Mouse (Mus musculus) intestine, postnatal 0 days (tissue): ENCODE measurements around the gene 2310046K23Rik. TPM values are rescaled to one million over a fixed set of nuclear protein-coding genes. Genes with fewer than 3 reads are reported as not detected.

Source experiments
- ATAC-seq: fragments of 200-750 bp; cut with Nextera tagmentation; 2 replicates; pipeline ENCODE4 v1.8.0; 2017; ENCODE audit warnings: mild to moderate bottlenecking, moderate TSS enrichment, moderate library complexity
- H3K27ac ChIP-seq: fragments of 300-500 bp; sonication (generic); 2 replicates; pipeline ENCODE4 v1.5.1; 2014; ENCODE audit warnings: mild to moderate bottlenecking, low read depth, low read length, moderate library complexity
- H3K27me3 ChIP-seq: fragments of 300-500 bp; sonication (generic); replicated peaks from 2 replicates; pipeline ENCODE4 v1.6.1; 2014; ENCODE audit warnings: low read length, mixed read lengths; ENCODE audit not compliant: control insufficient read depth, insufficient read depth
- H3K36me3 ChIP-seq: fragments of 300-500 bp; sonication (generic); 2 replicates; pipeline ENCODE4 v1.6.1; 2014; ENCODE audit warnings: mild to moderate bottlenecking, moderate library complexity; ENCODE audit not compliant: control insufficient read depth, insufficient read depth
- H3K4me1 ChIP-seq: fragments of 300-500 bp; sonication (generic); replicated peaks from 2 replicates; pipeline ENCODE4 v1.6.1; 2014; ENCODE audit warnings: antibody characterized with exemption, low read length, mixed read lengths; ENCODE audit not compliant: control insufficient read depth, insufficient read depth
- H3K4me2 ChIP-seq: fragments of 300-500 bp; sonication (generic); replicated peaks from 2 replicates; pipeline ENCODE4 v1.6.1; 2014; ENCODE audit warnings: low read depth, mild to moderate bottlenecking, moderate library complexity
- H3K4me3 ChIP-seq: fragments of 300-500 bp; sonication (generic); 2 replicates; pipeline ENCODE4 v1.5.1; 2014; ENCODE audit warnings: low read depth, low read length
- H3K9ac ChIP-seq: fragments of 300-500 bp; sonication (generic); 2 replicates; pipeline ENCODE4 v1.6.1; 2014; ENCODE audit warnings: mild to moderate bottlenecking, low read depth, low read length
- H3K9me3 ChIP-seq: fragments of 300-500 bp; sonication (generic); 2 replicates; pipeline ENCODE4 v1.6.1; 2016; ENCODE audit warnings: mixed run types; ENCODE audit not compliant: control insufficient read depth
- CTCF ChIP-seq: sonication (generic); IDR thresholded peaks from 2 replicates; pipeline ENCODE4 v1.5.1; 2016; ENCODE audit warnings: low read depth, mild to moderate bottlenecking, control low read depth, antibody characterized with exemption, moderate library complexity
- WGBS: fragments of 180-500 bp; shearing (Covaris S2); extraction: QIAGEN DNeasy Blood & Tissue Kit; methylation state at CpG from one replicate; pipeline ENCODE4 v1.1.7; 2014; 5-methylcytosine and 5-hydroxymethylcytosine counted together
- polyA plus RNA-seq: library from polyadenylated mRNA; unstranded; fragments of >200 nt; fragmentation: Nextera tagmentation; extraction: Ambion mirVana; gene quantifications from 2 replicates; pipeline ENCODE4 v1.2.1, GENCODE M21; 2015

Gene 2310046K23Rik
- polyA plus RNA-seq, 1 experiment from 2014 or later: not detected

- Histone ChIP-seq H3K27me3 (no peaks in the 10 kb centered on the region), H3K27ac (no peak overlapping the region), H3K4me3 (no peak overlapping the region), H3K36me3 (no peaks in the 10 kb centered on the region), H3K9me3 (no peaks in the 10 kb centered on the region), H3K4me1 (no peaks in the 10 kb centered on the region), H3K9ac (no peak overlapping the region), H3K4me2 (no peak overlapping the region)
- 19% methylated on average over 1 of the region's 1 CpGs for WGBS
- ATAC-seq: no peak
- TF ChIP-seq CTCF: no peak
These were observed 48.0 kb downstream of the 2310046K23Rik start for GRCm38 (mm10) chr3:92486307-92486706.

- Histone ChIP-seq H3K36me3 (no peaks in the 10 kb centered on the region), H3K27me3 (no peaks in the 10 kb centered on the region), H3K4me3 (no peak within 1 kb of the TSS), H3K9ac (no peak within 1 kb of the TSS), H3K9me3 (no peaks in the 10 kb centered on the region), H3K27ac (no peak within 1 kb of the TSS), H3K4me1 (no peaks in the 10 kb centered on the region), H3K4me2 (no peak within 1 kb of the TSS)
- peak; percentile 77 for ATAC-seq
- TF ChIP-seq CTCF: no peak
These were observed 48.4 kb downstream of the 2310046K23Rik start, which contains the start of gene Sprr1a for GRCm38 (mm10) chr3:92485863-92486262. Gene Sprr1a (minus strand): TSS chr3:92485895.

Other genes starting within 250 kb of the 2310046K23Rik start
- 38.8 and 45.1 TPM in 2 replicates for gene Sprr2a3, start 249.1 kb downstream of the 2310046K23Rik start, polyA plus RNA-seq
- not detected in 2 replicates for gene Sprr2b, start 217.9 kb downstream of the 2310046K23Rik start, polyA plus RNA-seq
- gene Sprr2d, start 195.4 kb downstream of the 2310046K23Rik start, polyA plus RNA-seq: not detected in 2 replicates
- not detected in 2 replicates for gene Sprr2e, start 182.4 kb downstream of the 2310046K23Rik start, polyA plus RNA-seq
- not detected in 2 replicates for gene Sprr2f, start 169.3 kb downstream of the 2310046K23Rik start, polyA plus RNA-seq
- gene Sprr2h, start 148.8 kb downstream of the 2310046K23Rik start, polyA plus RNA-seq: not detected in 2 replicates
- gene Sprr2i, start 126.5 kb downstream of the 2310046K23Rik start, polyA plus RNA-seq: not detected in 2 replicates
- not detected in 2 replicates for gene Sprr2j-ps, start 116.4 kb downstream of the 2310046K23Rik start, polyA plus RNA-seq
- gene Gm9774, start 105.1 kb downstream of the 2310046K23Rik start, polyA plus RNA-seq: 7.5 and 8.9 TPM in 2 replicates
- gene Sprr2k, start 101.9 kb downstream of the 2310046K23Rik start, polyA plus RNA-seq: not detected in 2 replicates
- gene Sprr1b, start 95.7 kb downstream of the 2310046K23Rik start, polyA plus RNA-seq: not detected in 2 replicates
- gene Sprr3, start 75.8 kb downstream of the 2310046K23Rik start, polyA plus RNA-seq: not detected in 2 replicates
- gene Sprr1a, start 48.6 kb downstream of the 2310046K23Rik start, polyA plus RNA-seq: 3.8 and 5.4 TPM in 2 replicates
- not detected in 2 replicates for gene Sprr4, start 34.0 kb downstream of the 2310046K23Rik start, polyA plus RNA-seq
- 0.47 and 0.80 TPM in 2 replicates for gene Ivl, start 39.2 kb upstream of the 2310046K23Rik start, polyA plus RNA-seq
- gene Smcp, start 54.5 kb upstream of the 2310046K23Rik start, polyA plus RNA-seq: 96.4 and 137 TPM in 2 replicates
- gene 2210017I01Rik, start 73.0 kb upstream of the 2310046K23Rik start, polyA plus RNA-seq: 0.18 and 0.34 TPM in 2 replicates
- gene Lce6a, start 87.1 kb upstream of the 2310046K23Rik start, polyA plus RNA-seq: 1.8 and 2.1 TPM in 2 replicates
- gene Lce1a1, start 113.8 kb upstream of the 2310046K23Rik start, polyA plus RNA-seq: 0.46 and 0.73 TPM in 2 replicates
- gene Lce1b, start 122.4 kb upstream of the 2310046K23Rik start, polyA plus RNA-seq: not detected in 2 replicates
- gene Lce1a2, start 135.8 kb upstream of the 2310046K23Rik start, polyA plus RNA-seq: not detected in 2 replicates
- gene Lce1c, start 144.7 kb upstream of the 2310046K23Rik start, polyA plus RNA-seq: not detected in 2 replicates
- gene Lce1d, start 152.7 kb upstream of the 2310046K23Rik start, polyA plus RNA-seq: not detected in 2 replicates
- gene Lce1e, start 174.6 kb upstream of the 2310046K23Rik start, polyA plus RNA-seq: not detected in 2 replicates
- gene Lce1f, start 185.8 kb upstream of the 2310046K23Rik start, polyA plus RNA-seq: not detected in 2 replicates
- gene Gm38119, start 204.6 kb upstream of the 2310046K23Rik start, polyA plus RNA-seq: not detected in 2 replicates
- not detected in 2 replicates for gene Lce1g, start 217.8 kb upstream of the 2310046K23Rik start, polyA plus RNA-seq
- not detected in 2 replicates for gene Lce1h, start 230.6 kb upstream of the 2310046K23Rik start, polyA plus RNA-seq
- gene Lce1i, start 244.4 kb upstream of the 2310046K23Rik start, polyA plus RNA-seq: not detected in 2 replicates